Mouse (Mus musculus) embryonic facial prominence, embryonic 11.5 days (tissue): ENCODE measurements at regions not wholly inside any gene's neighbourhood (a gene's known extent, or its start where the extent isn't known, plus 50 kb on each side); places are given as distances from the start of the nearest gene placed in this dataset.
"Not testable (repeated sequence)": the region's sequence is repeated elsewhere in the genome, so short reads cannot be mapped to it uniquely, and the experiment has no call there.

Experiments used
- ATAC-seq: fragments of 200-750 bp; cut with Nextera tagmentation; replicated peaks from 2 replicates; pipeline ENCODE4 v1.8.0; 2017; ENCODE audit warnings: low read depth; ENCODE audit not compliant: insufficient number of reproducible peaks, low FRiP score, low TSS enrichment
- DNase-seq: peaks from one replicate; pipeline ENCODE4 v3.0.0-alpha.2; 2015; ENCODE audit warnings: low spot score
- H3K27ac ChIP-seq: fragments of 300-500 bp; sonication (generic); replicated peaks from 2 replicates; pipeline ENCODE4 v1.5.1; 2014; ENCODE audit warnings: mild to moderate bottlenecking, low read depth, low read length, control low read depth
- H3K27me3 ChIP-seq: fragments of 300-500 bp; sonication (generic); 2 replicates; pipeline ENCODE4 v1.6.1; 2014; ENCODE audit warnings: mild to moderate bottlenecking, low read length, moderate library complexity, mixed read lengths; ENCODE audit not compliant: control insufficient read depth, insufficient read depth
- H3K36me3 ChIP-seq: fragments of 300-500 bp; sonication (generic); replicated peaks from 2 replicates; pipeline ENCODE4 v1.6.1; 2014; ENCODE audit warnings: low read depth, mild to moderate bottlenecking, low read length, moderate library complexity, mixed read lengths; ENCODE audit not compliant: control insufficient read depth, insufficient read depth
- H3K4me1 ChIP-seq: fragments of 300-500 bp; sonication (generic); 2 replicates; pipeline ENCODE4 v1.6.1; 2014; ENCODE audit warnings: low read length, mixed read lengths; ENCODE audit not compliant: control insufficient read depth, insufficient read depth
- H3K4me2 ChIP-seq: fragments of 300-500 bp; sonication (generic); 2 replicates; pipeline ENCODE4 v1.6.1; 2014; ENCODE audit warnings: low read depth, mild to moderate bottlenecking, control low read depth, low read length, moderate library complexity
- H3K4me3 ChIP-seq: fragments of 300-500 bp; sonication (generic); 2 replicates; pipeline ENCODE4 v1.5.1; 2014; ENCODE audit warnings: low read depth, low read length, control low read depth
- H3K9ac ChIP-seq: fragments of 300-500 bp; sonication (generic); replicated peaks from 2 replicates; pipeline ENCODE4 v1.6.1; 2014; ENCODE audit warnings: mild to moderate bottlenecking, control low read depth, low read length
- H3K9me3 ChIP-seq: fragments of 300-500 bp; sonication (generic); replicated peaks from 2 replicates; pipeline ENCODE4 v1.6.1; 2016; ENCODE audit warnings: mild to moderate bottlenecking, low read length, inconsistent platforms, mixed read lengths; ENCODE audit not compliant: control insufficient read depth
- WGBS: fragments of 180-500 bp; shearing (Covaris S2); extraction: QIAGEN DNeasy Blood & Tissue Kit; methylation state at CpG from one replicate; pipeline ENCODE4 v1.1.7; 2014; 5-methylcytosine and 5-hydroxymethylcytosine counted together

DNA sequence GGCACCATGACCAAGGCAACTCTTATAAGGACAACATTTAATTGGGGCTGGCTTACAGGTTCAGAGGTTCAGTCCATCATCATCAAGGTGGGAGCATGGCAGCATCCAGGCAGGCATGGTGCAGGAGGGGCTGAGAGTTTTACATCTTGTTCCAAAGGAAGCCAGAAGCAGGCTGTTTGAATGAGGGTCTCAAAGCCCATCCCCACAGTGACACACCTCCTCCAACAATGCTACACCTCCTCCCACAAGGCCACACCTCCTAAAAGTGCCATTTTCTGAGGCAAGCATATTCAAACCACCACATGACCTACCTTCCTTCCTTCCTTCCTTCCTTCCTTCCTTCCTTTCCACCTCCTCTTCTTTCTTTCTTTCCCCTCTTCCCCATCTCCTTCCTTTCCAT lies 84.5 kb upstream of the Cpsf6 start:
- ATAC-seq, DNase-seq, H3K27ac ChIP-seq, H3K9ac ChIP-seq, H3K27me3 ChIP-seq, H3K4me1 ChIP-seq, H3K9me3 ChIP-seq, H3K4me3 ChIP-seq, H3K4me2 ChIP-seq, H3K36me3 ChIP-seq: not testable (repeated sequence)

- no peaks in the 10 kb centered on the region for H3K4me1 ChIP-seq
- no peaks in the 10 kb centered on the region for H3K9me3 ChIP-seq
- H3K27ac ChIP-seq, result no peak overlapping the region
- DNase-seq (no peak), ATAC-seq (no peak)
- H3K9ac ChIP-seq, result no peak overlapping the region
- no peak overlapping the region for H3K4me3 ChIP-seq
- H3K27me3 ChIP-seq, result no peaks in the 10 kb centered on the region; the same call in 1 of the 2 replicates
- no peaks in the 10 kb centered on the region for H3K36me3 ChIP-seq
- WGBS, result 91% methylated on average over 8 of the region's 8 CpGs
- H3K4me2 ChIP-seq, result no peak overlapping the region
Measured at GRCm38 (mm10) chr10:117463636-117464035, 83.8 kb upstream of the Cpsf6 start.

GRCm38 (mm10) chr10:117462921-117463320 lies 83.1 kb upstream of the Cpsf6 start:
- Histone ChIP-seq H3K4me1 (no peaks in the 10 kb centered on the region), H3K9ac (no peak overlapping the region), H3K4me3 (no peak overlapping the region), H3K27ac (no peak overlapping the region), H3K36me3 (no peaks in the 10 kb centered on the region), H3K4me2 (no peak overlapping the region), H3K27me3 (no peaks in the 10 kb centered on the region; the same call in 1 of the 2 replicates), H3K9me3 (no peaks in the 10 kb centered on the region)
- no peak for DNase-seq
- no peak for ATAC-seq
- WGBS, result 97% methylated on average over 4 of the region's 4 CpGs

DNA sequence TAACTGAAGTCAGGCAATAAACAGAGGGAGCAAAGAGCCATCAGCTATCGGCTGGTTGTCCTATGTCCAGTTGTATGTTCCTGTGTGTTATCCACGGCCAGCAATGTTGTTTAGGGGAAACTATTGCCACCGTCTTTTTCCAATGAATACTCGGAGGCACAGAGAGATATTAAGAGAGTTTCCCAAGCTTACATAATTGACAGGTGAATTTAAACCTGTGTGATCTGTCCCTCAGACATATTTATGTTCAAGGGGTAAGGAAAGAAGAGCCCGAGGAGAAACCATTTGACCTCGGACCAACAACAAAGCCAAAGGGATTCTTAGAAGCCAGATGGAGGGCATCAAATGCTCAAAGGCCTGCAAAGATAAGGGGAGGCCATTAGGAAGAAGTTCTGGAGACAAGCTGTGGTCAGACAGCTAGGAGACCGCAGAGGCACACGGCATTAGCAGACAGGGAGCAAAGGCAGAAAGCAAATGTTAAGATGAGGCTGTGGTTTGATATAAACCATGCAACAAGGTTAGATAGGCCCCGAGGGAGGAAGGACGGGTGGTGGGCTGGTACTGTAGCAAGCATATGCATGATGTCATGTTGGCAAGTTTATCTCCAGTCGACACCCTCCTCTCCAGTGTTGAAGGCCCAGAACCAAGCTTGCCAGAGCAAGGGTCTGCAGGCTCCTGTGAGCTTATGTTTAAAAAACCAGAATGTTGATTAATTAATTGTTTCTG lies 82.1 kb upstream of the Cpsf6 start:
- Histone ChIP-seq H3K4me2 (no peak overlapping the region), H3K9ac (no peak overlapping the region), H3K4me1 (no peaks in the 10 kb centered on the region), H3K36me3 (no peaks in the 10 kb centered on the region), H3K4me3 (no peak overlapping the region), H3K27me3 (no peaks in the 10 kb centered on the region), H3K9me3 (no peaks in the 10 kb centered on the region), H3K27ac (no peak overlapping the region)
- ATAC-seq (no peak), DNase-seq (no peak)
- WGBS, result 82% methylated on average over 11 of the region's 11 CpGs

DNA sequence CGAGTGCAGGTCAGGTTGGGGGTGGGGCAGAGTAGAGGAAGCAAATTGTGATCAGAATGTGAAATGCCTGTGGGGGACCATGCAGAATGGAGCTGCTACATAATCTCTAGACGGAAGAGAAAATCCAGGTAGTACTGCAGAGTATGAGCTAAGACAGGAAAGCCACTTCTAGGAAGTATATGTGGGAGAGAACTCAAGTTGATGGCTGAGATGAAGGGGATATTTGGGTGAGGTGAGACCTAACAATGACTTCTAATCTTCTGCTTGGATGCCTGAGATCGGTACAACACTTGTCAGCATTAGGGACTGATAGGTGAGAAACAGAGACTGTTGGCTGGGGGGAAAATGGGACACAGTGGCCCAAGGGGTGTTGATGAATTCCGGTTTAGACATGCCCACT lies 81.4 kb upstream of the Cpsf6 start:
- Histone ChIP-seq H3K9ac (no peak overlapping the region), H3K27me3 (no peaks in the 10 kb centered on the region), H3K27ac (no peak overlapping the region), H3K4me2 (no peak overlapping the region), H3K9me3 (no peaks in the 10 kb centered on the region), H3K4me3 (no peak overlapping the region), H3K4me1 (no peaks in the 10 kb centered on the region), H3K36me3 (no peaks in the 10 kb centered on the region)
- ATAC-seq (no peak), DNase-seq (no peak)
- 81% methylated on average over 4 of the region's 4 CpGs for WGBS

GRCm38 (mm10) chr10:117460366-117460730 lies 80.5 kb upstream of the Cpsf6 start:
- no peak overlapping the region for H3K27ac ChIP-seq
- H3K9ac ChIP-seq, result no peak overlapping the region
- H3K4me3 ChIP-seq, result no peak overlapping the region
- WGBS, result 95% methylated on average over 6 of the region's 6 CpGs
- ATAC-seq (no peak), DNase-seq (no peak)
- no peaks in the 10 kb centered on the region for H3K4me1 ChIP-seq
- H3K4me2 ChIP-seq, result no peak overlapping the region
- no peaks in the 10 kb centered on the region for H3K36me3 ChIP-seq
- no peaks in the 10 kb centered on the region for H3K27me3 ChIP-seq
- no peaks in the 10 kb centered on the region for H3K9me3 ChIP-seq

DNA sequence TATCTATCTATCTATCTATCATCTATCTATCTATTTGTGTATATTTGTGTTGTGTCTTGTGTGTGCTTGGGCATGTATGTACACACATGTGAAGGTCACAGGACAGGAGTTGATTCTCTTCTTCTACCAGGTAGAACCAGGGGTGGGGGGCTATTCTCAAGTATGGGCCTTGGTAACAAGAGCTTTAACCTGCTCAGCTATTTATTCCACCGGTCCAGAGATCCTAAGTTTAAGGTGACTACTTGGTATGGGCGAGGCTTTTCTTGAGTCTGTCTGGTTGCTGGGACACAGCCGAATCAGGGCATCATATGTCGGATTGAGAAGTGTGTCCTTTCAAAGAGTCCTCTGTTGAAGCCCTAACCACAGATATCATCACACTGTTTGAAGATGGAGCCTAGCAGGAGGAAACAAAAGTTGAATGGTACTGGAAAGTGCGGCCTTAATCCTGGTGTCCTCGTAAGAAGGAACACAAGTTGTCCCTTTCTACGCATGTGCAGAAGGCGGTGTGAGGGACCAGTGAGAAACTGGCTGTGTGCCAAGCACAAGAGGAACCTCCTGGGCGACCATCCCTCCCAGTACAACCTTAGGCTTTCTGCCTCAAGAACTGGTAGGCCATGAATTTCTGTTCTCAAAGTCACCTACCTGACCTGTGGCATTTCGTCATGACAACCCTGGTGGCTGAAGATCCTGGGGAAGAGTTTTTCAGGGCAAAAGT lies 80.0 kb upstream of the Cpsf6 start:
- no peak for ATAC-seq
- no peak for DNase-seq
- H3K4me3 ChIP-seq, result no peak overlapping the region
- no peak overlapping the region for H3K4me2 ChIP-seq
- no peaks in the 10 kb centered on the region for H3K4me1 ChIP-seq
- WGBS, result 90% methylated on average over 10 of the region's 10 CpGs
- no peaks in the 10 kb centered on the region for H3K27me3 ChIP-seq
- H3K9ac ChIP-seq, result no peak overlapping the region
- H3K9me3 ChIP-seq, result no peaks in the 10 kb centered on the region
- no peaks in the 10 kb centered on the region for H3K36me3 ChIP-seq
- H3K27ac ChIP-seq, result no peak overlapping the region

GRCm38 (mm10) chr10:117459041-117459475 lies 79.2 kb upstream of the Cpsf6 start:
- no peak overlapping the region for H3K9ac ChIP-seq
- H3K4me2 ChIP-seq, result no peak overlapping the region
- DNase-seq (no peak), ATAC-seq (no peak)
- no peaks in the 10 kb centered on the region for H3K4me1 ChIP-seq
- H3K27ac ChIP-seq, result no peak overlapping the region
- no peaks in the 10 kb centered on the region for H3K27me3 ChIP-seq
- no peak overlapping the region for H3K4me3 ChIP-seq
- no peaks in the 10 kb centered on the region for H3K36me3 ChIP-seq
- no peaks in the 10 kb centered on the region for H3K9me3 ChIP-seq
- 83% methylated on average over 2 of the region's 2 CpGs for WGBS
